Mouse (Mus musculus): ENCODE measurements around the gene Wdr45b. TPM values are rescaled to one million over a fixed set of nuclear protein-coding genes. Genes with fewer than 3 reads are reported as not detected.
"Not testable (repeated sequence)": the region's sequence is repeated elsewhere in the genome, so short reads cannot be mapped to it uniquely, and the experiment has no call there.

The Wdr45b gene
- polyA plus RNA-seq, 1 experiment from 2014 or later = 86.4 TPM

DNA sequence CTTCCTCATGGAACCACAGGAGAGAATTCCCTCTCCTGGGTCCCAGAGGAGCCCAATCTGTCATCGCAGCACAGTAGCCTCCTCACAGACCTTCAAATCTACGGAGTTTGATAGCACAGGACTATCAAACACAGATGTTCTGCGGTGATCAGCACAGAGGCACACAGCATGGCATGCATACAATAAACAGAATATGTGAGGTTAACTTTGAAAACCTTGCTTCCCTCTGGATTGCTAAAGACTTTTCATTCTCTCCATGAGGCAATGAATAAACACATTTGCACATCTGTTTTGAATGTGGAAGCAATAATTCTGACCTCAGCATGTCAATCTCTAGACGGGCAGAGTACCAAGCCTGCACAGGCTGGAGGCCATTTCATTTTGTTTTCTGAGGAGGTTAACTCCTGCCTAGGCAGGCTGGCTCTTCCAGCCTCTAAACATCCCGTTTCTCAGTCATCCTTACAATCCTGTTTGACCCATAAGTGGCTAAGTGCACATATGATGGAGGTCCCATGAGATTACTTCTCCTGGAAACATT, 13.0 kb upstream of the Wdr45b start:
- Histone ChIP-seq H3K27ac (replicated peaks) (no peak overlapping the region), H3K4me3 (replicated peaks) (no peak overlapping the region), H3K9ac (replicated peaks) (no peak overlapping the region), H3K9me3 (replicated peaks) (no peaks in the 10 kb centered on the region), H3K36me3 (no peaks in the 10 kb centered on the region), H3K4me2 (no peak overlapping the region), H3K4me1 (no peaks in the 10 kb centered on the region), H3K27me3 (replicated peaks) (no peaks in the 10 kb centered on the region)
- 66% methylated on average over 5 of the region's 5 CpGs for WGBS
- ATAC-seq (ENCODE audit: low FRiP score) = no peak

DNA sequence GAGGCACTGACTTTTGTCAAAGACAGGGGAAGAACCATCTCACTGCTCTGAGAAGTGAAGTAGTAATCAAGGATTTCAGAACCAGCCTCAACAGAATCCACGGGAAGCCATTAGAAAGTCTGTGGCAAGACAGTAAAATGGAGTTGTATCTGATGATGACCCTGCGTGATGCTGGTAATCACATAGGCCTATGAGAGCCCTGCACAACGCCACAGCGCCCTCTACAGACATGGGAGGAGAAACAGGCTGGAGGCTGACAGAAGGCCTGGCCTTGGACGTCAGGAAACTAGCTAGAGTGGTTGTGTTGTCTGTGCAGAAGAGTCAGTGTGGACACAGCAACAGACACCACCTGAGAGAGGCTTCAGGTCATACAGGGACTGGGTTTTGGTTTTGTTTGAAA, 8.0 kb upstream of the Wdr45b start:
- Histone ChIP-seq H3K27me3 (replicated peaks) (no peaks in the 10 kb centered on the region), H3K9ac (replicated peaks) (no peak overlapping the region), H3K27ac (replicated peaks) (no peak overlapping the region), H3K36me3 (0 out of 2 replicates have a peak, but pooled peaks cover 3% of the 10 kb centered on the region), H3K9me3 (replicated peaks) (no peaks in the 10 kb centered on the region), H3K4me2 (no peak overlapping the region), H3K4me1 (no peaks in the 10 kb centered on the region), H3K4me3 (replicated peaks) (no peak overlapping the region)
- no peak for ATAC-seq (ENCODE audit: low FRiP score)
- WGBS = 30% methylated on average over 5 of the region's 5 CpGs

DNA sequence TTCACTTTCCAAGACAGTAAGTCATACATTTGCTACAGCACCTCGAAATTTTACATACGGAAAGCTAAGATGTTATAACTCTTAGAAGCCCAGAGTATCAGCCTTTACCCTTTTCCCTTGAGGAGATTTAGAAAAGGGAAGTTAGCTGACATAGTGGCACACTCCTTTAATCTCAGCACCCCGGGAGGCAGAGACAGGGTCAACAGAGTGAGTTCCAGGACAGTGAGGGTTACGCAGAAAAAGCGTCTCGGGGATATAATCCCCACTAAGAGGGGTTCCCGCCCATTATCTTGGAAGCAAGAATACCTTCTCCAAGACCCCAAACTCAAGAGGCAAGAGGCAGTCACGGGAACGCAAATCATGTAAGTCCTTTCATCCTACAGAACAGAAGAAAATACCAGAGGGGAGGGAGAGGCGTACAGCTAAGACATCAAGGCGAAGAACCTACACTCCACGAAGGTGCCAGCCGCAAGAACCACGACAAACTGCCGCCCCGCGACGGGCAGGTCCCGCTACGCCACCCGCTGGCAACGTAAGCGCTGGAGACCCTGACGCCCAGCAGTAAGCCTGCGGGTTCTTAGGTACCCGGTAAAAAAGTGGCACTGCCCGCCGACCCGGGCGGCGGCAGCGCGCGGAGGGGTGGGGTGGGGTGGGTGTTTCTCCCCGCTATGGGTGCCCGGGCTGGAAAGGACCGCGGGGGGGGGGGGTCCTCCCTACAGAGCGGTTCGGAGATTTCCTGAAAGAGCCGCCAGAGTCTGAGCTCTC, 737 bp downstream of the Wdr45b start:
- 4% methylated on average over 38 of the region's 41 CpGs for WGBS
- Histone ChIP-seq H3K27me3 (replicated peaks) (no peaks in the 10 kb centered on the region), H3K9me3 (replicated peaks) (no peaks in the 10 kb centered on the region), H3K9ac (replicated peaks) (peak overlapping the region; percentile 92), H3K4me2 (peak overlapping the region; percentile 73), H3K36me3 (peaks cover 6% of the 10 kb centered on the region; the same call in 1 of the 2 replicates), H3K4me3 (replicated peaks) (peak overlapping the region; percentile 96), H3K4me1 (peaks cover 22% of the 10 kb centered on the region), H3K27ac (replicated peaks) (peak overlapping the region; percentile 94)
- ATAC-seq (ENCODE audit: low FRiP score) = no peak; the same call in 1 of the 2 replicates

DNA sequence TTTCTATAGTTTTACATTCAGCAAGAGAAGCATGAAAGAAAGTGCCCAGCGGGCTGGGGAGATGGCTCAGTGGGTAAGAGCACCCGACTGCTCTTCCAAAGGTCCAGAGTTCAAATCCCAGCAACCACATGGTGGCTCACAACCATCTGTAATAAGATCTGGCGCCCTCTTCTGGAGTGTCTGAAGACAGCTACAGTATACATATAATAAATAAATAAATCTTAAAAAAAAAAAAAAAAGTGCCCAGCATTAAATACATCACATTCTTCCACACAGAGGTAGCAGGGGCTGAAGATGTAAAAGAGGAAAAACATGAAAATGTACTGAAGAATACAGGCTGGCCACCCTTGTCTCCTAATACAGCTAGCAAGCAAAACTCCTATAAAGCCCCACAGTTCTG, 5.5 kb downstream of the Wdr45b start:
- WGBS = 88% methylated on average over 3 of the region's 3 CpGs
- not testable (repeated sequence) for H3K27me3 ChIP-seq (replicated peaks); H3K9ac ChIP-seq (replicated peaks); H3K9me3 ChIP-seq (replicated peaks); H3K27ac ChIP-seq (replicated peaks); ATAC-seq (ENCODE audit: low FRiP score); H3K4me3 ChIP-seq (replicated peaks); H3K4me2 ChIP-seq
- Histone ChIP-seq H3K36me3 (peaks cover 24% of the 10 kb centered on the region), H3K4me1 (peaks cover 15% of the 10 kb centered on the region)

DNA sequence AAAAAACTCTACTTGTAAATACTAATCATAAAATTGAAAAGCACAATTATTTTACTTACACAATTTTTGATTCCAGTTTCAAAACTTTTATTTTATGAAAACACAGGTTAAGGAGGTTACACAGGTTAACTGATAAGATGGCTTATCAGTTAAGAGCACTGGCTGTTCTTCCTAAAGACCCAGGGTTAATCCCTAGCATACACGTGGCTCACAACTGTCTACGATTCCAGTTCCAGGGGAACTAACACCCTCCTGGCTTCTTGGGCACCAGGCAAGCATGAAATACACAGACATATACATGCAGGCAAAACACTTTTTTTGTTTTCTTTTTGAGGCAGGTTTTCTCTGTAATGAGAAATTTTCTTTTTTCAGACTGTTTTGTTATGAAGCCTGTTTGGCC, 6.1 kb downstream of the Wdr45b start:
- H3K4me3 ChIP-seq (replicated peaks) = no peak overlapping the region
- H3K27me3 ChIP-seq (replicated peaks) = no peaks in the 10 kb centered on the region
- ATAC-seq (ENCODE audit: low FRiP score) = no peak
- peaks cover 24% of the 10 kb centered on the region for H3K36me3 ChIP-seq
- no peaks in the 10 kb centered on the region for H3K9me3 ChIP-seq (replicated peaks)
- H3K27ac ChIP-seq (replicated peaks) = no peak overlapping the region
- peaks cover 10% of the 10 kb centered on the region for H3K4me1 ChIP-seq
- 96% methylated on average over 2 of the region's 2 CpGs for WGBS
- no peak overlapping the region for H3K9ac ChIP-seq (replicated peaks)
- H3K4me2 ChIP-seq = no peak overlapping the region

DNA sequence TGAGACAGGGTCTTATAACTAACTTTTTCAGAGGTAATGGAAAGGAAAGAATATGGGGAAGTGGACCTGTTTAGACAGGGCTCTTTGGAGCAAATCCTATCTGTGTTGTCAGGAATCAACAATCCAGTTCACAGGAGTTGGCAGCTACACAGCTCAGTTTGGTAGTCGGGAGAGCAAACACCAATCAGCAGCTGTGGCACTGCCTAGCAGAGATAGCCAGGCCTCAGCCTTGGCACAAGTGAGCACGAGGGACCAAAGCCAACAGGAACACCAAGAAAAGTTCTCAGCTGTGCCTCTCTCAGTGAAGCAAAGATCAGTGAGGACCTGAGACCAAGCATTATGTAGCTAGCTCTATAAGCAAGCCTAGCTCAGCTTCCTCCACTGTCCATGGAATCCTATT, 7.2 kb downstream of the Wdr45b start:
- no peak overlapping the region for H3K4me2 ChIP-seq
- no peak for ATAC-seq (ENCODE audit: low FRiP score)
- no peak overlapping the region for H3K27ac ChIP-seq (replicated peaks)
- no peak overlapping the region for H3K4me3 ChIP-seq (replicated peaks)
- H3K9ac ChIP-seq (replicated peaks) = no peak overlapping the region
- no peaks in the 10 kb centered on the region for H3K9me3 ChIP-seq (replicated peaks)
- 84% methylated on average over 2 of the region's 2 CpGs for WGBS
- H3K36me3 ChIP-seq = peaks cover 24% of the 10 kb centered on the region
- H3K4me1 ChIP-seq = no peaks in the 10 kb centered on the region
- no peaks in the 10 kb centered on the region for H3K27me3 ChIP-seq (replicated peaks)

DNA sequence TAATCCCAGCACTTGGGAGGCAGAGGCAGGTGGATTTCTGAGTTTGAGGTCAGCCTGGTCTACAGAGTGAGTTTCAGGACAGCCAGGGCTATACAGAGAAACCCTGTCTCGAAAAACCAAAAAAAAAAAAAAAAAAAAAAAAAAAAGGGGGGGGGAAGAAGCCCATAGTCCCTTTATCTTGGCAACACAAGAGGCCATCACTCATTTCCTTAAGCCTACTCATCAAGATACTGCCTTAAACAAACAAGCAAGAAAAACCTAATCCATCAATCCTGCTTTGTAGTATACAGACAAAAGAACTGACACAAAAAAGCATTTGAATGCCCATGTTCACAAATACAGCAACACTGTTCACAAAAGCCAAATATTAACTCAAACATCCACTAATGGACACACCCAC, 11.8 kb downstream of the Wdr45b start:
- not testable (repeated sequence) for H3K27me3 ChIP-seq (replicated peaks); H3K27ac ChIP-seq (replicated peaks); H3K9me3 ChIP-seq (replicated peaks); H3K4me1 ChIP-seq; H3K4me2 ChIP-seq; ATAC-seq (ENCODE audit: low FRiP score); H3K4me3 ChIP-seq (replicated peaks); H3K9ac ChIP-seq (replicated peaks)
- H3K36me3 ChIP-seq = peaks cover 13% of the 10 kb centered on the region; the same call in 1 of the 2 replicates
- WGBS = 63% methylated on average over 1 of the region's 1 CpGs

DNA sequence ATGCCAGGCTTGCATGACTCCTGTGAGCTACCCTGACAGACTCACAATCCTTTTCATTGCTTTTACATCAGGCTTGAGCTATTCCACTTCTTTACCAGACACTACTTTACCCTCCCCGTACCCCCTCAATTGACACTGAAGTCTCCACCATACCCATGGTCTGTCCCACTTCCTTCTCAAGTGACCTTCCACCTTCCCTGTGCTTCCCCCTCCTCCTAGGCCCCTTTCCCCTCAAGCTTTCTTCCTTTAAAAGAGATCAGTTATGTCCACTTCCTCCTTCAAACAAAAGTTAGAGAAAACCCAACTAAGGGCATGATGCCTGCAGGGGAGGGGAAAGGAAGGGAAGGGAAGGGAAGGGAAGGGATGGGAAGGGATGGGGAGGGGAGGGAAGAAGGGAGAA, 14.0 kb downstream of the Wdr45b start:
- Histone ChIP-seq H3K27ac (replicated peaks) (no peak overlapping the region), H3K4me3 (replicated peaks) (no peak overlapping the region), H3K36me3 (peaks cover 19% of the 10 kb centered on the region), H3K4me2 (no peak overlapping the region), H3K9me3 (replicated peaks) (no peaks in the 10 kb centered on the region), H3K27me3 (replicated peaks) (no peaks in the 10 kb centered on the region), H3K4me1 (no peaks in the 10 kb centered on the region), H3K9ac (replicated peaks) (no peak overlapping the region)
- ATAC-seq (ENCODE audit: low FRiP score) = no peak
- WGBS = 88% methylated on average over 1 of the region's 1 CpGs

DNA sequence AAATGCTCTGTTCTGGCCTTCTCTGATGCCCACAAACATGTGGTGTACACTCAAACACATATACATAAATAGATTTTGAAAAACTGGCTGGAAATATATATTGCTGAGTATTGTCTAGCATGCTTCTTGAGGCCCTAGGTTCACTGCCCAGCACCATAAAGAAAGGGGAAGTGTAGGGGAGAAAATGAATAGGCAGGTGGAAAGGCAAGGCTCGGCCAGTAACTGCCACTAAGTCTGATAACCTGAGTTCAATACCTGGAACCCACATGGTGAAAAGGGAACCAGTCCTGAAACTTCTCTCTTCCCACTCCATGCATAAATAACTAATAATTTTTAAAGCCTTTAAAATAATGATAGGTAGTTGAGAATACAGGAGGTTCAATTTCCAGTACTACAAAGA, 14.6 kb downstream of the Wdr45b start:
- 96% methylated on average over 1 of the region's 1 CpGs for WGBS
- Histone ChIP-seq H3K4me2 (no peak overlapping the region), H3K27me3 (replicated peaks) (no peaks in the 10 kb centered on the region), H3K9ac (replicated peaks) (no peak overlapping the region), H3K4me3 (replicated peaks) (no peak overlapping the region), H3K27ac (replicated peaks) (no peak overlapping the region), H3K4me1 (no peaks in the 10 kb centered on the region), H3K36me3 (peaks cover 25% of the 10 kb centered on the region), H3K9me3 (replicated peaks) (no peaks in the 10 kb centered on the region)
- no peak for ATAC-seq (ENCODE audit: low FRiP score)

DNA sequence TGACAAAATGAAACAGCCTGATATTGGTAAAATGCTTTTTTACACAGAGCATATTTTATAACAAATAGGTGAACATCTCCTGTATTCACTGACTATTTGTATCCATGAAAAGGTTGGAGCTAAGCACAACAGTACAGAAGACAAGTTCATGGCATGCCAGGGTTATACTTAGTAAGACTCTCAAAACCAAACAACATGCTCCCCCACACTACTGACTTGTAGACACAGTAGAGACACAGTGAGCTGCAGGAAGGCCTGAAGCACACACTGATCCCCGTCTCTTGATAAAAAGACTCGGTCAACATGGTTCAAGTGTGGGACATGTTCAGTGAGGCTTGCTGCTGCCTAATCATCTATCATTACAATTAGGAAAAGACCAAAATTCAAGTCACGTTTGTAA, 22.6 kb downstream of the Wdr45b start:
- Histone ChIP-seq H3K36me3 (peaks cover 82% of the 10 kb centered on the region), H3K4me3 (replicated peaks) (no peak overlapping the region), H3K27me3 (replicated peaks) (no peaks in the 10 kb centered on the region), H3K9me3 (replicated peaks) (no peaks in the 10 kb centered on the region), H3K9ac (replicated peaks) (no peak overlapping the region), H3K27ac (replicated peaks) (no peak overlapping the region), H3K4me2 (no peak overlapping the region), H3K4me1 (no peaks in the 10 kb centered on the region)
- 97% methylated on average over 3 of the region's 3 CpGs for WGBS
- no peak for ATAC-seq (ENCODE audit: low FRiP score)

DNA sequence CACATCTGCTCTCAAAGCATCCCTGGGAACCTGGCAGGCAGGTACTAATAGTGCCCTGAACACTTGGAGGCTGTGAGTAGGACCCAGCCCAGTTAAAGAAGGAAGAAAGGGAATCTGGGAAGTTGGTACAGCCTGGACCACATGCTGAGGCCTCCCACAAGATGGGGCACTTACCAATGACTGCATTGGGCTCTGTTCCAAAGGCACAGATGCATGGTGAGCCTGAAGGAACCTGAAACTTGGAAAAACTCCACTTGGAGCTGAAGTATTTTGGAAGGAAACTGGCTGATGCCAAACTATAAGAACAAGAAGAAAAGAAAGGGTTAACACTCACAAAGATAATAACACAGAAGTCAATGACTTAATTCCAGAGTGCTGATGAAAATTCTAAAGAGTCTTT, 25.6 kb downstream of the Wdr45b start:
- H3K9me3 ChIP-seq (replicated peaks) = no peaks in the 10 kb centered on the region
- no peak overlapping the region for H3K4me2 ChIP-seq
- H3K36me3 ChIP-seq = peaks cover 58% of the 10 kb centered on the region
- no peak for ATAC-seq (ENCODE audit: low FRiP score)
- no peak overlapping the region for H3K9ac ChIP-seq (replicated peaks)
- no peak overlapping the region for H3K27ac ChIP-seq (replicated peaks)
- no peak overlapping the region for H3K4me3 ChIP-seq (replicated peaks)
- no peaks in the 10 kb centered on the region for H3K4me1 ChIP-seq
- H3K27me3 ChIP-seq (replicated peaks) = no peaks in the 10 kb centered on the region

DNA sequence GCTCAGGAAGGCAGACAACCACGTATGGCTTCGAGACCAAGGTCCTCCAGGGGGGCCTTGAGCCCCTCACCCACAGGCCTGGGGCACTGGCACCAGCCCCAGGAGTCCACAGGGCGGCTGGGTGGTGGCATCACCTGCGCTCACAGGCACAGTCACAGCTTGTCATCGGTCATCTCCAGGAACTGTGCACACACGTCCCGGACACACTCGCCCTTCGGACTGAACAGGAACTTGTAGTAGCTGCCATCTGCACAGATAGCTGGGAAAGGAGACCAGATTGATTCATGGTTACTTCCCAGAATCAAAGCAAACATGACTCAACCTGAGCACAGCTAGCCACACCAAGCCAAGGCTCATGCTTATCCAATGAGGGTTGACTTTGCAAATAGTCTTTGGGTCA, 26.0 kb downstream of the Wdr45b start:
- Histone ChIP-seq H3K9ac (replicated peaks) (no peak overlapping the region), H3K27ac (replicated peaks) (no peak overlapping the region), H3K4me1 (no peaks in the 10 kb centered on the region), H3K27me3 (replicated peaks) (no peaks in the 10 kb centered on the region), H3K4me2 (no peak overlapping the region), H3K4me3 (replicated peaks) (no peak overlapping the region), H3K9me3 (replicated peaks) (no peaks in the 10 kb centered on the region), H3K36me3 (peaks cover 57% of the 10 kb centered on the region)
- 96% methylated on average over 9 of the region's 9 CpGs for WGBS
- ATAC-seq (ENCODE audit: low FRiP score) = no peak
